Mouse (Mus musculus) midbrain, embryonic 10.5 days (tissue): ENCODE results near the gene Prrt1. TPM values are rescaled to one million over a fixed set of nuclear protein-coding genes. Genes with fewer than 3 reads are reported as not detected.
A peak's percentile ranks its signal among the peaks of the same experiment; 100 is the strongest.

ENCODE experiments used
- DNase-seq: peaks from one replicate; pipeline ENCODE4 v3.0.0-alpha.2; 2017; ENCODE audit warnings: low spot score
- H3K27ac ChIP-seq: fragments of 300-500 bp; sonication (generic); replicated peaks from 2 replicates; pipeline ENCODE4 v1.5.1; 2016; ENCODE audit warnings: mild to moderate bottlenecking
- H3K27me3 ChIP-seq: fragments of 300-500 bp; sonication (generic); 2 replicates; pipeline ENCODE4 v1.6.1; 2016; ENCODE audit warnings: low read depth, mild to moderate bottlenecking; ENCODE audit not compliant: poor library complexity, severe bottlenecking
- H3K36me3 ChIP-seq: fragments of 300-500 bp; sonication (generic); 2 replicates; pipeline ENCODE4 v1.6.1; 2016; ENCODE audit warnings: mild to moderate bottlenecking, moderate library complexity
- H3K4me1 ChIP-seq: fragments of 300-500 bp; sonication (generic); 2 replicates; pipeline ENCODE4 v1.6.1; 2016
- H3K4me3 ChIP-seq: fragments of 300-500 bp; sonication (generic); 2 replicates; pipeline ENCODE4 v1.5.1; 2016; ENCODE audit warnings: mild to moderate bottlenecking, moderate library complexity
- H3K9me3 ChIP-seq: fragments of 300-500 bp; sonication (generic); replicated peaks from 2 replicates; pipeline ENCODE4 v1.6.1; 2016; ENCODE audit warnings: mild to moderate bottlenecking
- WGBS: fragments of 180-500 bp; shearing (Covaris S2); methylation state at CpG from one replicate; pipeline ENCODE4 v1.1.7; 2016; 5-methylcytosine and 5-hydroxymethylcytosine counted together
- polyA plus RNA-seq: library from polyadenylated mRNA; unstranded; fragments of >200 nt; fragmentation: Nextera tagmentation; extraction: Ambion mirVana; gene quantifications from 2 replicates; pipeline ENCODE4 v1.2.1, GENCODE M21; 2016

Gene Prrt1
- polyA plus RNA-seq, 1 experiment from 2014 or later, result 0.54 TPM

- Histone ChIP-seq H3K27me3 (no peaks in the 10 kb centered on the region), H3K9me3 (no peaks in the 10 kb centered on the region), H3K4me1 (peaks cover 42% of the 10 kb centered on the region), H3K4me3 (peak overlapping the region; percentile 82), H3K27ac (no peak overlapping the region), H3K36me3 (peaks cover 63% of the 10 kb centered on the region)
- WGBS, result 87% methylated on average over 16 of the region's 16 CpGs
- no peak for DNase-seq
Observed at GRCm38 (mm10) chr17:34648141-34648890, 19.0 kb downstream of the Prrt1 start.

- peaks cover 73% of the 10 kb centered on the region for H3K36me3 ChIP-seq
- 0 out of 2 replicates have a peak overlapping the region, but pooled peaks have one; percentile 82 for H3K4me3 ChIP-seq
- H3K4me1 ChIP-seq, result peaks cover 42% of the 10 kb centered on the region
- H3K9me3 ChIP-seq, result no peaks in the 10 kb centered on the region
- WGBS, result 91% methylated on average over 18 of the region's 18 CpGs
- no peak for DNase-seq
- H3K27ac ChIP-seq, result no peak overlapping the region
- H3K27me3 ChIP-seq, result no peaks in the 10 kb centered on the region
Observed at GRCm38 (mm10) chr17:34649106-34649864, 20.0 kb downstream of the Prrt1 start.

- peaks cover 83% of the 10 kb centered on the region for H3K36me3 ChIP-seq
- no peak for DNase-seq
- 92% methylated on average over 14 of the region's 14 CpGs for WGBS
- H3K4me3 ChIP-seq, result no peak overlapping the region
- H3K27ac ChIP-seq, result no peak overlapping the region
- no peaks in the 10 kb centered on the region for H3K27me3 ChIP-seq
- H3K9me3 ChIP-seq, result no peaks in the 10 kb centered on the region
- H3K4me1 ChIP-seq, result peaks cover 38% of the 10 kb centered on the region
Observed at GRCm38 (mm10) chr17:34650781-34651180, 21.4 kb downstream of the Prrt1 start.

DNA sequence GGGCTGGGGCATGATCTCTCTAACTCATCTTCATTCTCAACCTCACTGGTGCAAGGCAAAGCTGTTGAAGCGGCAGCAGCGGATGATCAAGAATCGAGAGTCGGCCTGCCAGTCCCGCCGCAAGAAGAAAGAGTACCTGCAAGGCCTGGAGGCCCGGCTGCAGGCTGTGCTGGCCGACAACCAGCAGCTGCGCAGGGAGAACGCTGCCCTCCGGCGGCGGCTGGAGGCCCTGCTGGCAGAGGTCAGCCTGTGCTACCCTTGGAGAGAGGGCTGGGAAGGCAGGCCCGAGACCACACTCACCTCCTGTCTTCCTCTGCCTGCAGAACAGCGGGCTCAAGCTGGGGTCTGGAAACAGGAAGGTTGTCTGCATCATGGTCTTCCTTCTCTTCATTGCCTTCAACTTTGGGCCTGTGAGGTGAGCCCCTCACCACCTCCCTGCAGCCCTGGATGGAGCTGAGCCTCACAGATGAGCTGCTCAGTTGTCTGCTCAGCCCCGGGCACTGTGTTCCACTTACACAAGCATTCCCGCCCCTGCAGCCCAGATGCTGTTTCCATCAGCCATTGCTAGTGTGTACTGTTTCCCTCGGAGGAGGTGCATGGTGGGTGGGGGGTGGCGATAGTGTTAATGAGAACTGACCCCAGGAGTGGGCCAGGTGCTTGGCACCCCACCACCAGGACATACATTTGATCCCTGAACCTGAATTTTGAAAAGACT lies 22.3 kb downstream of the Prrt1 start:
- 53% methylated on average over 19 of the region's 19 CpGs for WGBS
- no peak overlapping the region for H3K27ac ChIP-seq
- H3K4me3 ChIP-seq, result no peak overlapping the region
- H3K9me3 ChIP-seq, result no peaks in the 10 kb centered on the region
- peak; percentile 60 for DNase-seq
- peaks cover 76% of the 10 kb centered on the region for H3K36me3 ChIP-seq
- peaks cover 38% of the 10 kb centered on the region for H3K4me1 ChIP-seq
- H3K27me3 ChIP-seq, result no peaks in the 10 kb centered on the region

DNA sequence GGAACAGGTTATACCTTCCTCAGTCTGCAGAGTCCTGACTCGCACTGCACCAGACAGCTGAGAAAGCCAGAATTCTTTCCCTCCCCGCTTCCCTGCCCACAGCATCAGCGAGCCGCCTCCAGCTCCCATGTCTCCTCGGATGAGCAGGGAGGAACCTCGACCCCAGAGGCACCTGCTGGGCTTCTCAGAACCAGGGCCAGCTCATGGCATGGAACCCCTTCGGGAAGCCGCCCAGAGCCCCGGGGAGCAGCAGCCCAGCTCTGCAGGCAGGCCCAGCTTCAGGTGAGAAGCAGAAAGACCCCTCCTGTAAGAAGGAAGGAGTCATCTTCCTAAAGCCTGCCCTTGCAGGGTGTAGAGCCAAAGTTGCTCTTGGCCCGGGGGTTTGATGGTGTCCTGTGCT lies 23.2 kb downstream of the Prrt1 start:
- no peak for DNase-seq
- 93% methylated on average over 10 of the region's 10 CpGs for WGBS
- Histone ChIP-seq H3K4me1 (peaks cover 45% of the 10 kb centered on the region), H3K4me3 (no peak overlapping the region), H3K9me3 (no peaks in the 10 kb centered on the region), H3K36me3 (peaks cover 76% of the 10 kb centered on the region), H3K27ac (no peak overlapping the region), H3K27me3 (no peaks in the 10 kb centered on the region)

- H3K4me1 ChIP-seq, result peaks cover 42% of the 10 kb centered on the region
- no peaks in the 10 kb centered on the region for H3K27me3 ChIP-seq
- DNase-seq, result no peak
- no peak overlapping the region for H3K27ac ChIP-seq
- no peak overlapping the region for H3K4me3 ChIP-seq
- H3K36me3 ChIP-seq, result peaks cover 76% of the 10 kb centered on the region
- 94% methylated on average over 8 of the region's 8 CpGs for WGBS
- no peaks in the 10 kb centered on the region for H3K9me3 ChIP-seq
Observed at GRCm38 (mm10) chr17:34652985-34653384, 23.7 kb downstream of the Prrt1 start.

DNA sequence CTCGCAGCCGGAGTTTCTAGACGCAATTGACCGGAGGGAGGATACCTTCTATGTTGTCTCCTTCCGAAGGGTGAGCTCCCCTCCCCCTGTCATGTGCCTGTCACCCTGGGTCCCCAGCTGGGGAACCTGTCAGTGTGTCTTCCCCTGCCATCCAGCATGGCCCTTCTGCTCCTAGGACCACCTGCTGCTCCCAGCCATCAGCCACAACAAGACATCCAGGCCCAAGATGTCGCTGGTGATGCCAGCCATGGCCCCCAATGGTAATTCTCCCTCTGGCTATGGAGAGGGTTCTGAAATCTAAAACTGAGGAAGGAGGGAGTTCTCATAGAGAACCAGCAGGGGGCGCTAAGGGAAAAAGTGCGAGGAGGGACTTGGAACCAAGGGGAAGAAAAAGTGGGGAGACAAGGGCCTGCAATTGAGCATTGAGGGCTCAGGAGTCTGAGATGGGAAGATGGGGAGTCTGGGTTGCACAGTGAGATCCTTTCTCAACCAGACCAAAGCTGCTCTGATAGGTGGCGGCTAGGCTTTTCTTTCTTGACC lies 24.5 kb downstream of the Prrt1 start:
- DNase-seq, result peak; percentile 53
- 65% methylated on average over 9 of the region's 9 CpGs for WGBS
- H3K4me3 ChIP-seq, result no peak overlapping the region
- peaks cover 34% of the 10 kb centered on the region for H3K4me1 ChIP-seq
- H3K27me3 ChIP-seq, result peaks cover 3% of the 10 kb centered on the region; the same call in 1 of the 2 replicates
- no peak overlapping the region for H3K27ac ChIP-seq
- peaks cover 69% of the 10 kb centered on the region for H3K36me3 ChIP-seq
- no peaks in the 10 kb centered on the region for H3K9me3 ChIP-seq

DNA sequence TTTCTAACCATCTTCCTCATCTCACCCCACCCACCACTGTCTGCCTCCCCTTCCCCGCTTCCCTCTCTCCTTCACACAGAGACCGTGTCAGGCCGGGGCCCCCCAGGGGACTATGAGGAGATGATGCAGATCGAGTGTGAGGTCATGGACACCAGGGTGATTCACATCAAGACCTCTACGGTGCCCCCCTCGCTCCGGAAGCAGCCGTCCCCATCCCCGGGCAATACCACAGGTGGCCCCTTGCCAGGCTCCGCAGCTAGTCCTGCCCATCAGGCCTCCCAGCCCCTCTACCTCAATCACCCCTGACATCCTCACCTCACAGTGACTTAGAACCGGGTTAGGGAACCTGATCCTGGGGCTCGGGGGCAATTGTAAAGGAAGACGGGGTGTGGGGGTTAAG lies 25.1 kb downstream of the Prrt1 start:
- Histone ChIP-seq H3K27ac (no peak overlapping the region), H3K4me1 (peaks cover 32% of the 10 kb centered on the region), H3K36me3 (peaks cover 63% of the 10 kb centered on the region), H3K4me3 (no peak overlapping the region), H3K9me3 (no peaks in the 10 kb centered on the region), H3K27me3 (peaks cover 9% of the 10 kb centered on the region)
- 94% methylated on average over 13 of the region's 13 CpGs for WGBS
- no peak for DNase-seq

GRCm38 (mm10) chr17:34655160-34655559 lies 25.8 kb downstream of the Prrt1 start:
- peaks cover 17% of the 10 kb centered on the region for H3K27me3 ChIP-seq
- H3K27ac ChIP-seq, result peak overlapping the region; percentile 3; the same call in 1 of the 2 replicates
- no peak overlapping the region for H3K4me3 ChIP-seq
- 91% methylated on average over 7 of the region's 7 CpGs for WGBS
- H3K9me3 ChIP-seq, result no peaks in the 10 kb centered on the region
- DNase-seq, result no peak
- peaks cover 56% of the 10 kb centered on the region for H3K36me3 ChIP-seq
- peaks cover 32% of the 10 kb centered on the region for H3K4me1 ChIP-seq

DNA sequence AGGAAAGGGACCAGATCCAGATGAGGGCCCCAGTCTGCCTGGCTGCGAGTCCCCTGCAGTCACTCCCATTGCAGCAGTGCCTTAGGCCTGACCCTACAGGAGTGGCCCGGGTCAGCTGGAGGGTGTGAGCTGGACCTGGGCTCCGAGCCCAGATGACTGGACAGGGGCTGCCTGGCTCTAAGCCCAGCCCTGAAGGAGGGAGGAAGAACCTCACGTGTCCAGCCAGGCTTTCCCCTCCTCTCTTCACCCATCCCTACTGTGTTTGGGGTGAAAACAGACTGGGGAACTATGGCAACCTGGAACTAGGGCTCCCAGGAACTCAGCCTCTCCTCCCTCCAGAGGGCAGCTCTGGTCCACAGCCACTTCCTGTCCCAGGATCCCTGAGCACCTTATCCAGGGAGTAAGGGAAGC lies 26.3 kb downstream of the Prrt1 start:
- 73% methylated on average over 4 of the region's 4 CpGs for WGBS
- H3K27ac ChIP-seq, result peak overlapping the region; percentile 3; the same call in 1 of the 2 replicates

GRCm38 (mm10) chr17:34656666-34657065 lies 27.3 kb downstream of the Prrt1 start:
- Histone ChIP-seq H3K4me3 (no peak overlapping the region), H3K27ac (peak overlapping the region; percentile 57), H3K4me1 (peaks cover 41% of the 10 kb centered on the region), H3K27me3 (peaks cover 32% of the 10 kb centered on the region), H3K9me3 (no peaks in the 10 kb centered on the region), H3K36me3 (peaks cover 41% of the 10 kb centered on the region)
- WGBS, result 39% methylated on average over 8 of the region's 8 CpGs
- DNase-seq, result no peak

More for the DNA sequence above, 26.3 kb downstream of the Prrt1 start:
- H3K36me3 ChIP-seq, result peaks cover 52% of the 10 kb centered on the region
- H3K27me3 ChIP-seq, result peaks cover 21% of the 10 kb centered on the region
- no peak overlapping the region for H3K4me3 ChIP-seq
- no peak for DNase-seq
- H3K9me3 ChIP-seq, result no peaks in the 10 kb centered on the region
- peaks cover 37% of the 10 kb centered on the region for H3K4me1 ChIP-seq

DNA sequence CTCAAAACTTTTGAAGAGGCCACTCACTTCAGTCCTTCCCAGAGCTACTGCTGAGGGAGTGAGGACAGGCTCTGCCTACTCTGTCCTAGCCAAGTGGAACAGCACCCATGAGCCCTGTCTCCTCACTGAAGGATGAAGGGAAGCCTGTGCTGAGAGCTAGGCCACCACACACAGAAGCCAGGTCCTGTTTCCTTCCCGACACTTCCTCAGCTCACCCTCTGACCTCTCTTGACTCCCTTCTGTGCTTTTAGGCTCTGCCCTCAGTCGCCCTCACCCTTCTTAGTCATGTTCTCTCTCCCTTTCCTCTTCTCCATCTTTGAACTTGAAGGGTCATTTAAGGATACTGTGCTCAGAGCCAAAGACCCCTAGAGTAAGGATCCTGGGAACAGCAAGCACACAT lies 27.9 kb downstream of the Prrt1 start:
- peaks cover 41% of the 10 kb centered on the region for H3K4me1 ChIP-seq
- peaks cover 33% of the 10 kb centered on the region for H3K27me3 ChIP-seq
- no peak overlapping the region for H3K27ac ChIP-seq
- H3K9me3 ChIP-seq, result no peaks in the 10 kb centered on the region
- no peak for DNase-seq
- WGBS, result 41% methylated on average over 2 of the region's 2 CpGs
- peaks cover 35% of the 10 kb centered on the region for H3K36me3 ChIP-seq
- 0 out of 2 replicates have a peak overlapping the region, but pooled peaks have one; percentile 0 for H3K4me3 ChIP-seq
